Mouse (Mus musculus): ENCODE results near the gene Dgkd. TPM values are rescaled to one million over a fixed set of nuclear protein-coding genes. Genes with fewer than 3 reads are reported as not detected.

The Dgkd gene
- total and polyA plus RNA-seq, 3 experiments = 29.5 to 135 (median 39.5) TPM

GRCm38 (mm10) chr1:87892499-87892898, 39.4 kb downstream of the Dgkd start:
- no peak overlapping the region for H3K27ac ChIP-seq (ENCODE audit: control insufficient read depth, low read depth, low read length)
- no peak overlapping the region for H3K4me3 ChIP-seq (ENCODE audit: control insufficient read depth in 1 of 2, insufficient read depth in 1 of 2, low read depth in 2 of 2, low read length in 2 of 2)
- no peaks in the 10 kb centered on the region for H3K4me1 ChIP-seq (ENCODE audit: control insufficient read depth in 1 of 2, insufficient read depth in 2 of 2, low read length in 2 of 2)
- no peaks in the 10 kb centered on the region for H3K27me3 ChIP-seq (ENCODE audit: control insufficient read depth in 1 of 2, insufficient read depth in 2 of 2, low read length in 2 of 2)
- peaks cover 4 to 9% of the 10 kb centered on the region in 2 experiments for H3K36me3 ChIP-seq (ENCODE audit: control insufficient read depth in 1 of 2, insufficient read depth in 2 of 2, low read length in 2 of 2)
- no peak overlapping the region for H3K9ac ChIP-seq (ENCODE audit: control insufficient read depth, low read depth, low read length, poor library complexity, severe bottlenecking)
- TF ChIP-seq ELF1 (IDR thresholded peaks at IDR 0.05; ENCODE audit: low read depth, low read length) (no peak), E2F4 (IDR thresholded peaks at IDR 0.05; ENCODE audit: borderline replicate concordance, low read depth, low read length) (no peak), CHD2 (IDR thresholded peaks at IDR 0.05; ENCODE audit: low read length) (no peak), CTCF (IDR thresholded peaks at IDR 0.05 in 2 of 3, conservative IDR thresholded peaks at IDR 0.05 in 1 of 3; ENCODE audit: control insufficient read depth in 1 of 3, insufficient read depth in 1 of 3, low read depth in 2 of 3, low read length in 3 of 3, poor library complexity in 1 of 3, severe bottlenecking in 1 of 3) (no peak), MYB (IDR thresholded peaks at IDR 0.05; ENCODE audit: low read depth, low read length) (no peak), EP300 (IDR thresholded peaks at IDR 0.05; ENCODE audit: low read depth in 1 of 2, low read length in 2 of 2) (no peak), BHLHE40 (IDR thresholded peaks at IDR 0.05; ENCODE audit: borderline replicate concordance, low read depth, low read length) (no peak), MAZ (IDR thresholded peaks at IDR 0.05; ENCODE audit: low read depth, low read length) (no peak), MAFK (IDR thresholded peaks at IDR 0.05; ENCODE audit: borderline replicate concordance, low read depth, low read length) (no peak), ZKSCAN1 (IDR thresholded peaks at IDR 0.05; ENCODE audit: low read depth, low read length) (no peak), MYC (IDR thresholded peaks at IDR 0.05; ENCODE audit: low read depth, low read length) (no peak), GATA1 (IDR thresholded peaks at IDR 0.05; ENCODE audit: low read depth, low read length) (no peak), KAT2A (conservative IDR thresholded peaks at IDR 0.05; ENCODE audit: low read depth, low read length) (no peak)
- no peaks in the 10 kb centered on the region for H3K9me3 ChIP-seq (replicated peaks; ENCODE audit: insufficient read depth, low read length)
- 0 out of 2 replicates have a peak, but pooled peaks cover 2% of the 10 kb centered on the region for H3K79me2 ChIP-seq (ENCODE audit: control insufficient read depth, insufficient read depth, low read length, poor library complexity)
- DNase-seq (ENCODE audit: low read depth, low spot score) = no peak

GRCm38 (mm10) chr1:87893414-87893813, 40.3 kb downstream of the Dgkd start:
- no peak for TF ChIP-seq SIN3A (IDR thresholded peaks at IDR 0.05; ENCODE audit: low read length)
- TF ChIP-seq ELF1 (IDR thresholded peaks at IDR 0.05; ENCODE audit: low read depth, low read length) = no peak
- TF ChIP-seq RCOR1 (IDR thresholded peaks at IDR 0.05; ENCODE audit: low read depth, low read length) = no peak
- no peak for TF ChIP-seq MAZ (IDR thresholded peaks at IDR 0.05; ENCODE audit: low read depth, low read length)
- TF ChIP-seq NELFE (IDR thresholded peaks at IDR 0.05; ENCODE audit: low read depth, low read length) = no peak
- no peak for TF ChIP-seq GABPA (IDR thresholded peaks at IDR 0.05; ENCODE audit: low read depth, low read length)
- TF ChIP-seq ZKSCAN1 (IDR thresholded peaks at IDR 0.05; ENCODE audit: low read depth, low read length) = no peak
- TF ChIP-seq MAX (IDR thresholded peaks at IDR 0.05; ENCODE audit: low read length) = no peak
- no peak for TF ChIP-seq ZC3H11A (IDR thresholded peaks at IDR 0.05; ENCODE audit: low read depth, low read length)
- TF ChIP-seq EP300 (IDR thresholded peaks at IDR 0.05; ENCODE audit: low read depth in 1 of 2, low read length in 2 of 2) = no peak
- no peak for TF ChIP-seq ZMIZ1 (IDR thresholded peaks at IDR 0.05; ENCODE audit: low read depth, low read length)
- TF ChIP-seq E2F4 (IDR thresholded peaks at IDR 0.05; ENCODE audit: borderline replicate concordance, low read depth, low read length) = no peak
- TF ChIP-seq NRF1 (IDR thresholded peaks at IDR 0.05; ENCODE audit: insufficient read depth, low read depth, low read length, poor library complexity, severe bottlenecking) = no peak
- TF ChIP-seq MYC (IDR thresholded peaks at IDR 0.05; ENCODE audit: low read depth, low read length) = no peak
- TF ChIP-seq ETS1 (IDR thresholded peaks at IDR 0.05; ENCODE audit: low read depth, low read length) = no peak
- no peak for TF ChIP-seq USF2 (IDR thresholded peaks at IDR 0.05; ENCODE audit: borderline replicate concordance in 1 of 2, insufficient read depth in 1 of 2, low read depth in 1 of 2, low read length in 2 of 2)
- TF ChIP-seq ZNF384 (IDR thresholded peaks at IDR 0.05; ENCODE audit: low read depth, low read length) = no peak
- TF ChIP-seq HCFC1 (IDR thresholded peaks at IDR 0.05; ENCODE audit: low read depth, low read length) = no peak
- Histone ChIP-seq H3K36me3 (ENCODE audit: control insufficient read depth in 1 of 2, insufficient read depth in 2 of 2, low read length in 2 of 2) (peaks cover 4 to 10% of the 10 kb centered on the region in 2 experiments), H3K9ac (ENCODE audit: control insufficient read depth, low read depth, low read length, poor library complexity, severe bottlenecking) (no peak overlapping the region), H3K27me3 (ENCODE audit: control insufficient read depth in 1 of 2, insufficient read depth in 2 of 2, low read length in 2 of 2) (no peaks in the 10 kb centered on the region), H3K9me3 (replicated peaks; ENCODE audit: insufficient read depth, low read length) (no peaks in the 10 kb centered on the region), H3K27ac (ENCODE audit: control insufficient read depth, low read depth, low read length) (no peak overlapping the region), H3K4me1 (ENCODE audit: control insufficient read depth in 1 of 2, insufficient read depth in 2 of 2, low read length in 2 of 2) (no peaks in the 10 kb centered on the region; a peak in 1 of 4 replicates), H3K4me3 (ENCODE audit: control insufficient read depth in 1 of 2, insufficient read depth in 1 of 2, low read depth in 2 of 2, low read length in 2 of 2) (no peak overlapping the region), H3K79me2 (ENCODE audit: control insufficient read depth, insufficient read depth, low read length, poor library complexity) (0 out of 2 replicates have a peak, but pooled peaks cover 2% of the 10 kb centered on the region)
- no peak for DNase-seq (ENCODE audit: low read depth, low spot score)

Data from MEL (cell line).